Mouse (Mus musculus): Measurements from ENCODE around the gene Mill1.

GRCm38 (mm10) chr7:18214699-18215098, 30.4 kb upstream of the Mill1 start:
- TF ChIP-seq CTCF (IDR thresholded peaks at IDR 0.05) (no peak), EP300 (IDR thresholded peaks at IDR 0.05) (no peak)

Measured in lung, postnatal 0 days (tissue).